Mouse (Mus musculus): Measurements from ENCODE around the gene Zbed3. TPM values are rescaled to one million over a fixed set of nuclear protein-coding genes. Genes with fewer than 3 reads are reported as not detected.

Gene Zbed3
- 10 to 100 TPM; 14.1 to 15.1 TPM for total RNA-seq (2021)

GRCm38 (mm10) chr13:95323400-95323799, at the start of gene Zbed3:
Gene Zbed3 (plus strand): TSS chr13:95323612.
- DNase-seq (ENCODE audit: extremely low spot score in 1 of 2, low spot score in 1 of 2): no peak

- DNase-seq (ENCODE audit: extremely low spot score in 1 of 2, low spot score in 1 of 2): no peak
These were observed 44.9 kb upstream of the Zbed3 start for GRCm38 (mm10) chr13:95278426-95279025.

- no peak for DNase-seq (ENCODE audit: extremely low spot score in 1 of 2, low spot score in 1 of 2)
These were observed 41.4 kb upstream of the Zbed3 start for GRCm38 (mm10) chr13:95281740-95282673.

- peak; percentile 49 to 69 for DNase-seq (ENCODE audit: extremely low spot score in 1 of 2, low spot score in 1 of 2)
These were observed 36.4 kb upstream of the Zbed3 start for GRCm38 (mm10) chr13:95286989-95287388.

- DNase-seq (ENCODE audit: extremely low spot score in 1 of 2, low spot score in 1 of 2): no peak
These were observed 35.4 kb upstream of the Zbed3 start for GRCm38 (mm10) chr13:95288027-95288426.

GRCm38 (mm10) chr13:95291983-95292382, 31.4 kb upstream of the Zbed3 start:
- DNase-seq (ENCODE audit: extremely low spot score in 1 of 2, low spot score in 1 of 2): no peak

GRCm38 (mm10) chr13:95299956-95300355, 23.5 kb upstream of the Zbed3 start:
- DNase-seq (ENCODE audit: extremely low spot score in 1 of 2, low spot score in 1 of 2): no peak

GRCm38 (mm10) chr13:95306596-95306995, 16.8 kb upstream of the Zbed3 start:
- no peak for DNase-seq (ENCODE audit: extremely low spot score in 1 of 2, low spot score in 1 of 2)

- no peak for DNase-seq (ENCODE audit: extremely low spot score in 1 of 2, low spot score in 1 of 2)
These were observed 16.2 kb upstream of the Zbed3 start for GRCm38 (mm10) chr13:95307100-95307655.

- no peak for DNase-seq (ENCODE audit: extremely low spot score in 1 of 2, low spot score in 1 of 2)
These were observed 11.4 kb upstream of the Zbed3 start for GRCm38 (mm10) chr13:95312016-95312415.

- no peak for DNase-seq (ENCODE audit: extremely low spot score in 1 of 2, low spot score in 1 of 2)
These were observed 4.3 kb upstream of the Zbed3 start for GRCm38 (mm10) chr13:95319153-95319552.

GRCm38 (mm10) chr13:95320451-95320850, 3.0 kb upstream of the Zbed3 start:
- DNase-seq (ENCODE audit: extremely low spot score in 1 of 2, low spot score in 1 of 2): no peak

GRCm38 (mm10) chr13:95323950-95324625, 676 bp downstream of the Zbed3 start:
- peak in 1 of 2 experiments; percentile 73 for DNase-seq (ENCODE audit: extremely low spot score in 1 of 2, low spot score in 1 of 2)

GRCm38 (mm10) chr13:95324626-95325079, 1.2 kb downstream of the Zbed3 start:
- peak in 1 of 2 experiments; percentile 36 for DNase-seq (ENCODE audit: extremely low spot score in 1 of 2, low spot score in 1 of 2)

GRCm38 (mm10) chr13:95325080-95325906, 1.9 kb downstream of the Zbed3 start:
- DNase-seq (ENCODE audit: extremely low spot score in 1 of 2, low spot score in 1 of 2): peak; percentile 52 to 70

- DNase-seq (ENCODE audit: extremely low spot score in 1 of 2, low spot score in 1 of 2): no peak
These were observed 2.6 kb downstream of the Zbed3 start for GRCm38 (mm10) chr13:95325907-95326550.

- DNase-seq (ENCODE audit: extremely low spot score in 1 of 2, low spot score in 1 of 2): no peak
These were observed 3.4 kb downstream of the Zbed3 start for GRCm38 (mm10) chr13:95326611-95327344.

- peak in 1 of 2 experiments; percentile 29 for DNase-seq (ENCODE audit: extremely low spot score in 1 of 2, low spot score in 1 of 2)
These were observed 3.9 kb downstream of the Zbed3 start for GRCm38 (mm10) chr13:95327345-95327741.

GRCm38 (mm10) chr13:95328767-95329166, 5.4 kb downstream of the Zbed3 start:
- no peak for DNase-seq (ENCODE audit: extremely low spot score in 1 of 2, low spot score in 1 of 2)
